Mouse (Mus musculus) hindbrain, embryonic 14.5 days (tissue): ENCODE measurements around the gene Pcsk5. TPM values are rescaled to one million over a fixed set of nuclear protein-coding genes. Genes with fewer than 3 reads are reported as not detected.

Experiments
- ATAC-seq: fragments of 200-750 bp; cut with Nextera tagmentation; 2 replicates; pipeline ENCODE4 v1.8.0; 2017; ENCODE audit warnings: moderate number of reproducible peaks, mild to moderate bottlenecking, moderate TSS enrichment, moderate library complexity; ENCODE audit not compliant: low FRiP score
- DNase-seq: peaks from one replicate; pipeline ENCODE4 v3.0.0-alpha.2; 2015; ENCODE audit warnings: low spot score
- H3K27ac ChIP-seq: fragments of 300-500 bp; sonication (generic); 2 replicates; pipeline ENCODE4 v1.5.1; 2014; ENCODE audit warnings: mild to moderate bottlenecking, moderate library complexity
- H3K27me3 ChIP-seq: fragments of 300-500 bp; sonication (generic); 2 replicates; pipeline ENCODE4 v1.6.1; 2014; ENCODE audit warnings: mild to moderate bottlenecking, low read length, mixed read lengths; ENCODE audit not compliant: control insufficient read depth, insufficient read depth
- H3K36me3 ChIP-seq: fragments of 300-500 bp; sonication (generic); replicated peaks from 2 replicates; pipeline ENCODE4 v1.6.1; 2014; ENCODE audit not compliant: control insufficient read depth, insufficient read depth
- H3K4me1 ChIP-seq: fragments of 300-500 bp; sonication (generic); replicated peaks from 2 replicates; pipeline ENCODE4 v1.6.1; 2014; ENCODE audit warnings: antibody characterized with exemption, low read length, mixed read lengths; ENCODE audit not compliant: control insufficient read depth, insufficient read depth
- H3K4me2 ChIP-seq: fragments of 300-500 bp; sonication (generic); replicated peaks from 2 replicates; pipeline ENCODE4 v1.6.1; 2014; ENCODE audit warnings: mild to moderate bottlenecking, moderate library complexity
- H3K4me3 ChIP-seq: fragments of 300-500 bp; sonication (generic); replicated peaks from 2 replicates; pipeline ENCODE4 v1.5.1; 2014; ENCODE audit warnings: mild to moderate bottlenecking, low read length
- H3K9ac ChIP-seq: fragments of 300-500 bp; sonication (generic); 2 replicates; pipeline ENCODE4 v1.6.1; 2014
- H3K9me3 ChIP-seq: fragments of 300-500 bp; sonication (generic); 2 replicates; pipeline ENCODE4 v1.6.1; 2016; ENCODE audit warnings: low read length; ENCODE audit not compliant: control insufficient read depth
- WGBS: fragments of 180-500 bp; shearing (Covaris S2); extraction: QIAGEN DNeasy Blood & Tissue Kit; methylation state at CpG from one replicate; pipeline ENCODE4 v1.1.7; 2014; 5-methylcytosine and 5-hydroxymethylcytosine counted together
- polyA plus RNA-seq: library from polyadenylated mRNA; unstranded; fragments of >200 nt; fragmentation: Nextera tagmentation; extraction: Ambion mirVana; gene quantifications from 2 replicates; pipeline ENCODE4 v1.2.1, GENCODE M21; 2014

Gene Pcsk5
- polyA plus RNA-seq, 1 experiment from 2014 or later, result 10.6 TPM

- 89% methylated on average over 7 of the region's 7 CpGs for WGBS
- no peaks in the 10 kb centered on the region for H3K36me3 ChIP-seq
- no peak overlapping the region for H3K27ac ChIP-seq
- no peaks in the 10 kb centered on the region for H3K9me3 ChIP-seq
- H3K4me3 ChIP-seq, result no peak overlapping the region
- no peak overlapping the region for H3K4me2 ChIP-seq
- no peak for ATAC-seq
- DNase-seq, result no peak
- H3K4me1 ChIP-seq, result no peaks in the 10 kb centered on the region
- H3K9ac ChIP-seq, result no peak overlapping the region
- H3K27me3 ChIP-seq, result no peaks in the 10 kb centered on the region
Measured at GRCm38 (mm10) chr19:17452001-17452400, 385.4 kb downstream of the Pcsk5 start.

GRCm38 (mm10) chr19:17443581-17443980, 393.9 kb downstream of the Pcsk5 start:
- WGBS, result 92% methylated on average over 7 of the region's 7 CpGs
- H3K4me3 ChIP-seq, result no peak overlapping the region
- H3K9me3 ChIP-seq, result no peaks in the 10 kb centered on the region
- no peaks in the 10 kb centered on the region for H3K4me1 ChIP-seq
- H3K9ac ChIP-seq, result no peak overlapping the region
- DNase-seq (no peak), ATAC-seq (no peak)
- H3K27ac ChIP-seq, result no peak overlapping the region
- no peak overlapping the region for H3K4me2 ChIP-seq
- no peaks in the 10 kb centered on the region for H3K36me3 ChIP-seq
- H3K27me3 ChIP-seq, result no peaks in the 10 kb centered on the region

DNA sequence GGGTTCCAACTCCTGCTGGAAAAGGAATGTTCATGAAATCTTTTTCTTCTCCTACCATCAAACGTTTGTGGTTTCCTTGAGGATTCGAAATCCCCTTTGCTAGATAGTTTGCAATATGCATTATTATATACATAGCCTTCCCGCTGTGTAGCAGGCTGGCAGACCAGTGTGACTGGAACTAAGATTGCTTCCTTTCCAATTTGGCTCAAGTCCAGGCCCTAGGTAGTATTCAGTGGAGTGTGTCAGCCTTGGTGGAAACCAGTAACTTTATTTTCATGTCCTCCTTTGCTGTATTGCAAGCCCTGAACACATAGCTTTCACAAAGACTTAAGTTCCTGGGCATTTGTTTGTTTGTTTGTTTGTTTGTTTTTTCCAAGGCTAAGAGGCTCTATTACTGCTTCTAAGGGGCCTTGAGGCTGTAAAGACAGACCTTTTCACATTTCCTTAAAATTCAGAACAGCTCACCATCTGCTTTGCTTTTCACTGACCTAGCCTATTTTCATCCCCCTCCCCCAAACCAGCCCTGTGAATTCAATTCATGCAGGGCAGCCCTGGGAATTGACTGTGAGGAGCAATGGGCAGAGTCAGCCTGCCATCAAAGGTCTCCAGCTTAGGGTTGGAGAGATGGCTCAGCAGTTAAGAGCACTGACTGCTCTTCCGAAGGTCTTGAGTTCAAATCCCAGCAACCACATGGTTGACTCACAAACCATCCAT, 397.8 kb downstream of the Pcsk5 start:
- H3K27me3 ChIP-seq, result no peaks in the 10 kb centered on the region
- no peak overlapping the region for H3K9ac ChIP-seq
- no peak overlapping the region for H3K27ac ChIP-seq
- no peaks in the 10 kb centered on the region for H3K36me3 ChIP-seq
- ATAC-seq (no peak), DNase-seq (peak; percentile 27)
- H3K4me1 ChIP-seq, result no peaks in the 10 kb centered on the region
- H3K4me3 ChIP-seq, result no peak overlapping the region
- no peaks in the 10 kb centered on the region for H3K9me3 ChIP-seq
- 66% methylated on average over 4 of the region's 4 CpGs for WGBS
- no peak overlapping the region for H3K4me2 ChIP-seq

DNA sequence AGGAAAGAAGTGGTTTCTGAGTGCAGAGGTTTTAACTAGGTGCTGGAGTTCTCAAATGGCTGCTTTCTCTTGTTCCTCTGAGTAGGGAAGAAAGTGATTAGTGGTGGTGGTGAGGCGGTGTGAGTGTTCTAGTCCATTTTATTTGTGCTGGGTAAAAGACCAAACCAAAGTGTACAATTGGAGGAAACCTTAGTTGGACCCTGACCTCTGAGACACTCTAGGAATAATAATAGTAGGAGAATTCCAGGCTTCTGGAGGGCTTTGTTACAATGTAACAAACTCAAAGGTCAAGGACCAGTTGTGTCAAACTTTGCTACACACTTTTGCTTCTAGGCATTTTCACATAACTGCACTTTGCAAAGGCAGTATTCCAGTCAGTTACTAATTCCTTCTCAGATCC, 400.8 kb downstream of the Pcsk5 start:
- H3K4me1 ChIP-seq, result no peaks in the 10 kb centered on the region
- H3K27me3 ChIP-seq, result no peaks in the 10 kb centered on the region
- 97% methylated on average over 1 of the region's 1 CpGs for WGBS
- H3K9ac ChIP-seq, result no peak overlapping the region
- no peaks in the 10 kb centered on the region for H3K36me3 ChIP-seq
- H3K9me3 ChIP-seq, result no peaks in the 10 kb centered on the region
- no peak for ATAC-seq
- no peak overlapping the region for H3K4me2 ChIP-seq
- no peak overlapping the region for H3K4me3 ChIP-seq
- H3K27ac ChIP-seq, result no peak overlapping the region
- no peak for DNase-seq

DNA sequence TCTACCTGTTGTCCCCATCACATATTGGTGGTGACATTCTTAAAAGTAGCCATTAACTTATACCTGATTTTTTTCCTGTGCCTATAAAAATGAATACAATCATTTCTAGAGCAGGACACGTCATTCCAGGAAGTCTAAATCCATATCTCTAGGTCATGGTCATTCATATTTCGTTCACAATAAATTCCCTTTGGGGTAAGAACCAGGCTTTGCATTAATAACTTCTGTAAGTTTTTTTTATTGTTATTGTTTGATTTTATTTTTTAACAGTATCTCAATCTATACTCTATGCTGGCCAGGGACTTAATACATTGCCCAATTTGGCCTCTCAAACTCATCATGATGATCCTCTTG, 408.9 kb downstream of the Pcsk5 start:
- Histone ChIP-seq H3K27ac (no peak overlapping the region), H3K27me3 (no peaks in the 10 kb centered on the region), H3K4me2 (no peak overlapping the region), H3K4me3 (no peak overlapping the region), H3K9me3 (no peaks in the 10 kb centered on the region), H3K9ac (no peak overlapping the region), H3K4me1 (no peaks in the 10 kb centered on the region), H3K36me3 (no peaks in the 10 kb centered on the region)
- ATAC-seq, result no peak
- DNase-seq, result no peak
- 87% methylated on average over 2 of the region's 2 CpGs for WGBS

- Histone ChIP-seq H3K9me3 (no peaks in the 10 kb centered on the region), H3K4me3 (no peak overlapping the region), H3K9ac (no peak overlapping the region), H3K27me3 (no peaks in the 10 kb centered on the region), H3K27ac (no peak overlapping the region), H3K4me2 (no peak overlapping the region), H3K36me3 (no peaks in the 10 kb centered on the region), H3K4me1 (no peaks in the 10 kb centered on the region)
- ATAC-seq, result no peak
- DNase-seq, result no peak
- WGBS, result 94% methylated on average over 2 of the region's 2 CpGs
Measured at GRCm38 (mm10) chr19:17427824-17428560, 409.4 kb downstream of the Pcsk5 start.

- ATAC-seq, result no peak
- Histone ChIP-seq H3K27me3 (no peaks in the 10 kb centered on the region), H3K4me3 (no peak overlapping the region), H3K4me1 (no peaks in the 10 kb centered on the region), H3K9ac (no peak overlapping the region), H3K9me3 (no peaks in the 10 kb centered on the region), H3K36me3 (no peaks in the 10 kb centered on the region), H3K4me2 (no peak overlapping the region), H3K27ac (no peak overlapping the region)
- no peak for DNase-seq
- 92% methylated on average over 3 of the region's 3 CpGs for WGBS
Measured at GRCm38 (mm10) chr19:17423306-17423705, 414.1 kb downstream of the Pcsk5 start.

DNA sequence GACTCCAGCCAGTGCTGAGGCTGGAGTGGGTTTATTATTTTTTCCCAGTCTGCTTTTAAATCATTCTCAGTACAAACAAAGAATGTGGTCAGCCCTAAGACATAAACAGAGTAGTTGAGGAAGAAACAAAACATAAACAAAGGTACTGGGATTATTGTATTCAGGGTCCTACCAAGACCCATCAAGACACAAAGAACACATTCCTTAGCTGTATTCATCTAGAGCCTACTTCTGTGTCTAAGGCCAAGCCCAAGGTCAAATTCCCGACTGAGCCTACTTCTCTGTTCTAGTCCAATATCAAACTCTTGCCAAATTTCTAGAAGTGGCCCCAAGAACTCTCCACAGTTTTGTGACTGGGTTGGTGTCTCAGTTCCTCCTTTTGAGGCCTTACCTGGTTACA, 419.6 kb downstream of the Pcsk5 start:
- Histone ChIP-seq H3K4me3 (no peak overlapping the region), H3K36me3 (no peaks in the 10 kb centered on the region), H3K9me3 (no peaks in the 10 kb centered on the region), H3K27ac (no peak overlapping the region), H3K9ac (no peak overlapping the region), H3K4me1 (no peaks in the 10 kb centered on the region), H3K27me3 (no peaks in the 10 kb centered on the region), H3K4me2 (no peak overlapping the region)
- ATAC-seq (no peak), DNase-seq (no peak)
- 70% methylated on average over 1 of the region's 1 CpGs for WGBS

- H3K4me3 ChIP-seq, result no peak overlapping the region
- no peak for DNase-seq
- no peaks in the 10 kb centered on the region for H3K9me3 ChIP-seq
- no peak overlapping the region for H3K4me2 ChIP-seq
- no peak for ATAC-seq
- no peaks in the 10 kb centered on the region for H3K4me1 ChIP-seq
- no peaks in the 10 kb centered on the region for H3K27me3 ChIP-seq
- H3K27ac ChIP-seq, result no peak overlapping the region
- H3K9ac ChIP-seq, result no peak overlapping the region
- 77% methylated on average over 4 of the region's 4 CpGs for WGBS
- H3K36me3 ChIP-seq, result no peaks in the 10 kb centered on the region
Measured at GRCm38 (mm10) chr19:17412915-17413459, 424.4 kb downstream of the Pcsk5 start.
